Mouse (Mus musculus) embryonic fibroblast, embryonic 13.5 days (primary cell): Measurements from ENCODE around the gene Mink1.

Experiments used
- CTCF ChIP-seq: IDR thresholded peaks from 2 replicates; pipeline ENCODE4 v1.5.1; 2011; ENCODE audit warnings: mild to moderate bottlenecking, control low read depth, low read length, moderate library complexity, borderline replicate concordance; ENCODE audit not compliant: insufficient read depth
- POLR2A ChIP-seq: IDR thresholded peaks from 2 replicates; pipeline ENCODE4 v1.6.1; 2011; ENCODE audit warnings: low read depth, mild to moderate bottlenecking, control low read depth, low read length, moderate library complexity

- TF ChIP-seq CTCF = no peak
- no peak for TF ChIP-seq POLR2A
Observed at GRCm38 (mm10) chr11:70513520-70513919, 49.2 kb upstream of the Mink1 start.
